Mouse (Mus musculus) retina, embryonic 14.5 days (tissue): Measurements from ENCODE around the gene Cdk19.
"Not testable (repeated sequence)": the region's sequence is repeated elsewhere in the genome, so short reads cannot be mapped to it uniquely, and the experiment has no call there.

Source experiments
- DNase-seq: peaks from one replicate; pipeline ENCODE4 v3.0.0-alpha.2; 2015; ENCODE audit warnings: low spot score

The Cdk19 gene

DNA sequence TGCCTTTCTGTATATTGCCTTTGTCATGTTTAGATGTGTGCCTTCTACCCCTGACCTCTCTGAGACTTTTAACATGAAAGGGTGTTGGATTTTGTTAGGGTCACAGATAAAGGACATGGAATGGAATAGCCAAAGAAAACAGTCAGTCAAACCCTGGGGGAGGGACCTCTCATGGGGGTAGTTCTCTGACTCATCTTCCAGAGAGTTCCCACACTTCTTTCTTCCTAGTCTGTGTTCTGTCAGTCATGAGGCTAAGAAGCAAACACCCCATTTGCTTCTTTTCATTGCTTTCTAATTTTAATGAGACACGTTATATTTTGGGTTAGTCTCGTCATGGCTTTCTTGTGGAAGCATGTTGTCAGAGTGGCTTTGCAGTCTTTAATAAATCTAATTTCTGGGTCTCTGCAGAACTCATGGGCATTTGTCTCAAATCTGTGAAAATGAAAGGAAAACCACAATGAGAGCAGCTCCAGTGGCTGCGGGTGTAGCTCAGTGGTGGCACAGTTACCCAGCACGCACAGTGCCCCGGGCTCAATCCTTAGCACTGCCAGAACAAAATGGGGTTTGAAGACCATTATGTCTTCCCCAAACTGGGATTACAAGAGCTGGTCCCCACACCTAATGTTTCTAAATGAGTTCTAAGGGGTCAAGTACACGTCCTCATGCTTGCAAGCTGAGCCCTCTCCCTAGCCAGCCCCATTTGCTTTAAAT, 149.9 kb downstream of the Cdk19 start:
- no peak for DNase-seq

DNA sequence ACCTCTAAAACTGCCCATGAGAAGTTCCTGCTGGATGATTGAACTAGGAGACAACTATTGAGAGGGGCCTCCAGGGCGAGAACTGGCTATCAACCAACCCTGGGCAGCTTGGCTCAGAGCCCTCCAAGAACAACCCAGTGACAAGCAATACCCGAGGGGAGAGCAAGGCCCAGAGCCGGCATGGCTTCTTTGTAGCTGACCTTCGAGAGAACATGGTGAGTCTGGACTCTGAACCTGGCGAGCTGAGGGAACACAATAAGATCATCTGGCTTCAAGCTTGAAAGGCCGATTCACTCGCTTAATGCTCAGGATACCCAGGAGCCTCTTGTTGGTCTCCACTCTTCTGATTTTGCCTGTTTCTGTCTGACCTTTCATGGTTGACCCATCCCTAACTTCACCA, 151.8 kb downstream of the Cdk19 start:
- DNase-seq: no peak

DNA sequence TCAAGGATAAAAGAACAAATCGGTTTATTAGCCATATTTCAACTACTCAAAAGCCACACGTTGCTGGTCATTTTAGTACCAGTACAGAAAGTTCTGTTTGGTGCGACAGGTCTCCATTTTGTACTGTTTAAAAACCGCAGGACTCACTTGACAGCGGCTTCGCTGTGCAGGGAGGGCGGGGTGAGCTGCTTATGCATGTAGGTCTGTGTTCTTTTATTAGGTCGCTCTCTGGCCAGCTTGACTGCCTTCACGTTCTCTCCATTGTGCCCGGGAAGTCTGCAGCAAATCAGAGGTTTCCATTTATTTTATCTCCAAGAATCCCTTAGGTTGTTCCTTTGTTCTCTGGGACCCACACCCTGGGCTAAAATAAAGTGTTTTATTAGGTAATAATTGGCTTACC, 152.4 kb downstream of the Cdk19 start:
- no peak for DNase-seq

DNA sequence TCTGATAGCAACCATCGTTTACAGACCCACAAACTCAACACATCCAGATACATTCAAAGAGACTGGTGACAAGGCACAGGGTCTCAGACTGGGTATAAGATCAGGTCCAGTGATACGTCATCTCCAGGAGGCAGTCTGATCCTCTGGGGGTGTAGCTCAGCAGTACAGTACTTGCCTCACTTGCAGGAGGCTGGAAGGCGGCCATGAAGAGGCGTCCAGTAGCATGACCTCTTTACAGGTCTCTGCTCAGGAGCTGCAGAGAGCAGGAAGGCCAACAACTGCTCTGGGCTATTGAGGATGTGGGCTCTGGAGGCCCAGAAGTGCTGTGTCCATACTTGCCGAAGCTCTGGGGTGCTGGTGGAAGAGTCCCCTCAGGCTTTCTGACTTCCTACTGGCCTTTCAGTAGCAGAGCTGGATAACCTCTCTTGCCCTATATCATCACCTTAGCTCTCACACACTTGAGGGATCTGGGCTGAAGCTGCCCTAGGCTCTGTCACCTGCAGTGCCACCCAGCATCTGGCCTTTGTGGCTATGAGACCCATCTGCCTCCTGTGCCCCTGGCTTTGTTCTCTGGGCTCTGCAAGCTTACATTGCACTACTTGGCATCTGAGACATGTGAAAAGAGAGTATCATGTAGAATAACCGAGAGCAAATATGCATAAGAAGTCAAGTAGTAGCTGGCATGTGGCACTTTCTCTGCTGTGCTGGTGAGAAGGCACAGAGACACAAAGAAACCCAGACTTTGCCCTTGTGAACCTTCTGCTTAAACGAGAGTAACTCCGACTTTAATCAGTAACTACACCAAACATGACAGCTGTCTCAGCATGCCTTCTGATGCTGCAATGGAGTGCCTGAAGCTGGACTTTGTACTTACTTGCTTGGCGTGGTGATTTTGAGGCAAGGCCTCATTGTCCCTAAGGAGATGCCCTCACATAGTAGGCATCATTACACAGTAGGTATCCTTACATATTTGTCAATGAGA, 155.1 kb downstream of the Cdk19 start:
- no peak for DNase-seq

DNA sequence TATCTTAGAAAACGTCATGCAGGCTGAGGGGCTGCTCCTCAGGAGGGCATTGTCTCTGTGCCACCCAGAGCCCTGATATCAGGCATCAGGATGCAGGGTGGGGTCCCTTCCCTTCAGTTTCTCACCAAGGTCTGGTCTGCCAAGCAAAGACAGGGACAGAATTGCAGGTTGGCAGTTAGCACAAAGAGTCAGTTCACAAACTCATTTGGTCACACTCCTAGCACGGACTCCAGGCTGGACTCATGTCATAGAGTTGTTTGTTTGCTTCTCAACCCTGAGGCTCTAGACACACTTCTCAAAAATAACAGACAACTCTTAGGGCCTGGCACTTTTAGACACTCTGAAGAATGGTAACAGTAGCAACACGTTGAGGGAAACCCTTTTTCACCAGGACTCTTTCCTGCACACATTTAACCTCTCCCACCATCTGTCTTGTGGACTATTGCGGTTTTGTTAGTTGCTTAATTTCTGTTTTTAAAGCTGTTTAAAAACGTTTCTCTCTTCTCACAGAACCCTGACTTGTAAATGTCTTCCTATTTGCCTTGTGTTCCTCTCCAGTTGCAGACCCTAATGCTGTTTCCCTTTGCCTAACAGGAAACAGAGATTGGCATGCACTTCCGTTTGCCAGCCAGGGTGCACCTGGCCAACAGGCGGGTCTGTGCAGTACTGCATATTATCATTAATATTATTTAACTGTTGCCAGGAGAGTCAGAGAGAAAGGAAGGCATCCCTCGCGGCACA, 158.1 kb downstream of the Cdk19 start:
- DNase-seq: no peak

DNA sequence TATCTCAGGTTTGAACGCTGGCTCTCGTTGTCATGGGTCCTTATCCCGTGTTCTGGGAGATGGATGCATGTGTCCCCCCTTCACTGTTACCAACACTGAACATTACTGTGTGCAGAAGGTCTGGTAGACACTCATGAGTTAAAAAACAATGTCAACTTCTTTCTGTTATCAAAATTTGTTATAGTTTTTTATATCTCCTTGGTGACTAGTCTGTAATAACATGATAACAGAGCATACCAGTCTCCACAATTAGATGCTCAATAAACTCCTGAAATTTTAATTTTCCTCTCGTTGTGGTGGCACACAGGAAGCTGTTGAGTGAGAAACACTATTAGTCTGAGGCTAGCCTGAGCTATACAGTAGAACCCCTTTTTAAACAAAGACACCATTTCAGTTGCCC, 159.1 kb downstream of the Cdk19 start:
- no peak for DNase-seq

DNA sequence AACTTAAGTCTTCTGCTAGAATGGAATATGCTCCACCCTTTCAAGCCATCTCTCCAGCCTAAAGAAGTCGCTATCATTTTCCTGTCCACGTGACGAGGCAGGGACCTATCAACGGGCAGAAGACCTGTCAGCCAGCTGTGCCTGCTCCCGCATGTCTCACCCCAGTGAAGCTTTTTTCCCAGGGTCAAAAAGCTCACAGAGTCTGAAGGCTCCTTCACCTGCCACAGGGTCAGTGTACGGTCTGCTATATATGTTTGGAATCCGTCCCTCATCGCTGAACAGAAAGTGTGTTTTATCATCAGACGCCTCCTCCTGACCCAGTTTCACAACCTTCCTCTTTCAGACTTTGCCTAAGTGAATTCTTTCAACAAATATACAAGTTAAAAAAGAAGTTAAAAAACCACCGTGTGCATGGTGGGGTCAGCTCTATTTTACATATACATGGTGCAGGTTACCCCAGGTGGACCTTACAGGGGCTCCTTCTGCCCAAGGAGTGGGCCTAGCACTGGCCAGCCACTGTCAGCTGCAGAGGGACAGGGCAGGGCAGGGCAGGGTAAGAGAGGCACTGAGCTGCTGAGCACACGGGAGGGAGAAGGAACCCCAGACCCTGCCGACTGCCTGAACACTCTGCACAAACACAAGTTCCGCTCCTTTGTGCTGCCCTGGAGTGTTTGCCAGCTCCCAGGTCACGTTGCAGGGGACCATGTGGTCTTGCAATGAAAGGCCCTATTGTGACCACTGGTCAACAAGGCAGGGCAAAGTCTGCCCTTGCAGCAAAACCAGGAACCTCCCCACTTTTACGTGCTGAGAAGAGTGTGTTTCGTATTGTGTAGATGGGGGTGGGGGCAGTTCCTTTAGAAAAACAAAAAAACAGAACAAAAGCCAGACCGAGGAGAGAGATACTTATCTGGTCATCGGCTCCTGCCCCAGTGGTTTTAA, 160.2 kb downstream of the Cdk19 start:
- DNase-seq: peak; percentile 22

DNA sequence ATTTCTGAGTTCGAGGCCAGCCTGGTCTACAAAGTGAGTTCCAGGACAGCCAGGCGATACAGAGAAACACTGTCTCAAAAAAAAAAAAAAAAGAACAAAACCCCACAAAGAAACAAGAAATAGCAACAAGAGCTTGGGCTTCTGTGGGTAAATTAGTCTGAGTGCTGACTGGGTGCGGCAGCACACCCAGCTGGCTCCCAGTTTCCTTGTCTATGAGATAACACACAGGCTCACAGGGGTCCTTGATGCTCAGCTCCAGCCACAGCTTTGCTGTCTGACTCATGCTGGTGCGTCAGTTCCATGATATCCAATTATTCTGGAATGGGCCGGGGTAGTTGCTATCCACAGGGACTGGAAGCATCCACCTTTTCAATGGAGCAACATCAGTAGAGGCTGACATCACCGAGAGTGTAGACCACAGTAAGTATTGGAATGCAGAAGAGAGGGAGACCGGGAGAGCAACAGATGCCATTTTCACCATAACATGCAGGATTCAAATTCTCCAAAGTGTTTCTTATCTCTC, 161.4 kb downstream of the Cdk19 start:
- DNase-seq: no peak

DNA sequence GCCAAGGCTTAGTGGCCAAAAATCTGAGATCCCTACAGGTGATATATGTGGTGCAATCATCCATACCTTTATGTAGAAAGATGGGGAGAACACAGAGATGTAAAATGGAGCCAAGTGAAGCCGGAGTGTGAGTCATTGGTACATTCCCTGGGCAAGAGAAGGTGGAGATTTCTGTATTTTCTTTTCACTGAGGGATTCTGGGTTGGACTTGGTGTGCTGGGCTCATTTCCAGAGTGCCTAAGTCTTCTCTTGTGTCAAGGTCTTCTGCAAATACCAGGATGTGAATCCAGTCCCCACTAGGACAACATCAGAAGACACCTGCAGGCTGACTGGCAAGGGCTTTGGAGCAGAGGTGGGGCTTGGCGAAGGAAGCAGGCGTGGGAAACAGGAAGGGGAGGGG, 163.4 kb downstream of the Cdk19 start:
- DNase-seq: no peak

DNA sequence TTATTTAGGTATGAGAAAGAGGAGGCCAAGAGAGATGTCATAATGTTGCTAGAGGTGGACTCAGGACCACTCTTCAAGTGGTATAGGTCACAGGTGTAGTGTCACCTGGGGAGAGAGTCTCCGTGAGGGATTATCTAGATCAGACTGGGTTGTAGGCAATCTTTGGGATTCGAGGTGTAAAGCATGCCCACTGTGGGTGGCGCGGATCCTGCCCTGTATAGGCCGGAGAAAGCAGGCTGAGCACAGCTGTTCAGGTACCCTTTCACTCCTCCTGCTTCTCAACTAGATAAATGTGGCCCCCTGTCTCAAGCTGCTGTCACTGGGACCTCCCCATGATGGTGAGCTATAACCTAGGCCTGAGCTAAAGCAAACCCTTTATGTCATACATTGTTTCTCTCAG, 171.0 kb downstream of the Cdk19 start:
- DNase-seq: no peak

DNA sequence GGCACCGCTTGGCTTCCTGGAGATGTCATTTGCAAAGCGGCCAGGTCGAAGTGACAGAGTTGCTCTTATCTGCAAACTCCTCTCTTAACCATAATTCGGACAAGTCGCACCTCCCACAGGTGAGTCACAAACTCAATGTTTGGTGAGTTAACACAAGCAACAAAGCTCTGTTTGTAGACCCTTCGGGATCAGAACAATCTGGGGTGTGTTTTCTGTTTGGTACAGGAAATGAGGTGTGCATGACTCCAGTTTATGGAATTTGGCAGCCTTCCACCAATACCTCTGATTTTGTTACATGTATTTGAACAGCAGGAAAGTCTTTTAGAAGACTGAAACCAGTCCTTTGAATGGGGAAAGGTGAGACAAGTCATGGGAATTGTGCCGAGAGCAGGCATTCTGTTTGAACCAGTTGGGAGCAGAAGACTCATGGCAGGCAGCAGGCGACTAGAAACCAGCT, 171.9 kb downstream of the Cdk19 start:
- DNase-seq: no peak

DNA sequence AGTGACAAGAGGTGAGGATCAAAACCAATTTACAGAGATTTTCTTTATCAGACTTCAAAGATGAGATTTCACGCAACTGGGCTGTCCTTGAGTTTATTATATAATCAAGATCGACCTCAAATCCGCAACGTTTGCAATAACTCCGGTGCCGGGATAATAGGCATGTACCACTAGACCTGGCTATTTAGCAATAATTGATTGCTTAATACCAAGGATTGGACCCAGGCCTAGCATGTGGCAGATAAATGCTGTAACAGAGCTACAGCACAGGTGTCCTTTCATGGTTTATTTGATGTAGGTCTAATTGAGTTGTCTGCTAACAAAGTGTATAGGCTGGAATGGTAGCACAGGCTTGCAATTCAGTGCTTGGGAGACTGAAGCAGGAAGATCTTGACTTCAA, 172.8 kb downstream of the Cdk19 start:
- DNase-seq: no peak

DNA sequence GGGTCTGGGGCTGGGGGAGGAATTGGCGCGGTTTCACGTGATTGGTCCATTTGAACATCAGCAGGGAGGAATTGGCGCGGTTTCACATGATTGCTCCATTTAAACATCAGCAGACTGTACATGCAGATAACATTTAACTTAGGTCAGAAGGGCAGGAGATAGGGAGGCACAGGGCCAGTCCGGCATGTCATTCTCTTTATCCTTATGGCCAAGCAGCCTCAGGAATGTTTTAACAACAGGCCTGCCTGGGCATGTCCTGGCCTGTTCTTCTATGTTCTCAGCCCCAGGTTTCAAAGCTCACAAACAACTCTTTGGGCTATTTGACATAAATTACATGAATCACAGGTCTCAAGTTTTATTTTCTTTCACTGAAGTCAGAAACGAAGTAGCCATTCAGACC, 173.6 kb downstream of the Cdk19 start:
- DNase-seq: not testable (repeated sequence)

DNA sequence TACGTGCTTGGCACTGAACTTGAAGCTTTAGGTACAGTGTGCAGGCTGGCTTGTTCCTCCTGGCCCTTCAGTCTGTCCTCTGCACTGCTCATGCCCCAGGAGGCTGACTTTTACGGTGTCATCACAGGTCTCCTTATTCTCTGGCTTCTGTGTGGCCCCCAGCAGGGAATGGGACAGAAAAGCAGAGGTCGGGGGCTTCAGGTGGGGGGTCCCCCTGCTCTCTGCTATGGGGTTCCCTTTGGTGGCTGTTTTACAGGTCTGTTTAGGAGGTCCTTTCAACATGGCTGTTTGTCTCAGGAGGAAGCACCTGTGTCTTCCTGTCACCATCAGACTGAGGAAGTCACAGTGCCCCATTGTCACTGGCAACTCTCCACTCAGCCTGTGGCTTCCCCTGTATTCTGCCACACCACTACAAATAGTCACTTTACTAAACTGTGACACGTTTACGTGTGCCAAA, 175.9 kb downstream of the Cdk19 start:
- DNase-seq: no peak

DNA sequence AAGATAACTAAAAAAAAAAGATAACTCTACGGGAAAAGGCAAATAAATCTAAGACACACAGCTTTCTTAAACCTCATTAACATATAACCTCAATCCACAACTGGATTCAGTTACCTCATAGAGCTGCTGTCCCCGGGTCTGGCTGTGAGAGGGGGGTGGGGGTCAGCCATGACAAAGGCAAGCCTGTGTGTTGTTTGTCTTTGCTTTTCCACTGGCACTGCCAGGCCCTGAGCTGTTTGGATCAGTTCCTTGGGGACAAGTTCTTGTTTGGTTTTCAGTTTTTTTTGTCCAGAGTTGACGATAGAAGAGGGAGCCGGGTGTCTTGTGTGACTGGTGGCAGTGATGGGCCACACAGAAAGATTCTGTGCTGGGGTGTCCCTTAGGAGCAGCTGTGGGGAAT, 177.1 kb downstream of the Cdk19 start:
- DNase-seq: no peak

DNA sequence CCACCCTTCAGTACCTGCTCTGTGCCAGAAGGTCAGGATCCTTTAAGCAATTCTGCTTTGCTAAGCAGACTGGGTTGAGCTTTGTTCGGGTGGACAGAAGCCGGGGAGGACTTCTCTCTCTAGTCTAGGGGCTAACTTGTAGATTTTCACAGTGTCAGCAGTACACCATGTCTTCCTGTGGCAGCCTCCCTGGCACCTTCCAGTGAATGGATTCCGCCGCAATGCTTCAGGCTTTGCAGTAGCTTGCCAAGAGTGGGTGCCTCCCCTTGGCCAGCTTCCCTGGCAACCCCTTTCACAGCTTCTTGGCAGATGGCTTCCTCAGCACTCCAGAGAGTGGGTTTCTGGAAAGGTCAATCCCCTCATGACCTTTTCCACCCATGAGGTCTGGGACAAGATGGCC, 180.2 kb downstream of the Cdk19 start:
- DNase-seq: no peak

DNA sequence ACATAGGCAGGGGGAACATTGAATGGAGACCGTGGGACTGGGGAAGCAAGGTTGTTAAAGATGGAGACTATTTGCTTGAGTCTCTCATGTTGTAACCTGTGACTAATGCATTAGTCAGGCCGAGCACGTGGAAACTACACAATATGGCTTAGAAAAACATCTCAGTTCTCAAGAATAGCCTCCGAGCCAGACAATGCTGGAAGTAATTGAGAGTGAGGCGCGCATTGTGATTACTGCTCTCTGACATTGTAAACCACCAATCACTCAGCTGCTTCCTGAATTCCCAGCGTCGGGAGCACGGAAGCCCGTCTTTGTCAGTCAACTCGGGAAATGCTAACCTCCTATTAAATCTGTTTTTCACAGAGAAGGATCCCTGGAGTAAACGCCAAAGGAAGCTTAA, 182.2 kb downstream of the Cdk19 start:
- DNase-seq: no peak

DNA sequence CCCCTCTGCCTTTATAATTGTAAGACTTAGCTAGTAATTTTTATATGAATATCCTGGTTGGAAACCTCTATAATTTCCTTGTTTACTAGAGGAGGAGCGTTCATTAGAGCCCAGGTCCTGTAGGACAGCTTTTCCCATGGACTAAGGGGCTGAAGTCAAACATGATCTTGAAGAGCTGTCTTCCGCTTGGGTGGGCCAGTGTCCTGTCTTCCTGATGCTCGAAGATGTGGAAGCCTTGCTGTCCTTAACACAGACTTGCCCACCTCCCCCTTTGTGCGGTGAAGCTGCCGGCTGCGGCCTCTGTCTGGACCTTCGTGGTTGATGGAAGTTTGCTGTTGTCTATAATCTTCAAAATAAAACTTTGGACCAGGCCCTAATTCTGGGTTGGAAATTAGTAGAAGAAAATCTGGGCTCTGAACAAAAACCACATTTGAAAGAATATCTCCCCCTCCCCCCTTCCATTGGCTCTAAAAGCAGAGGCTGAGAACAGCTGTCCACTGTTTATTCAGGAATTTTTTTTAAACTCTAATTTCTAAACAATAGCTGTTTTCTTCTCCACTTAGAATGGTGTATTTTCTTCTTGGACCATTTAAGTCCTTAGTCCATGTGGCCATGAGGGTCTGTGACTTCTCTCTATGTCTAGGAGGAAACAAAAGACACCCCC, 184.1 kb downstream of the Cdk19 start:
- no peak for DNase-seq

DNA sequence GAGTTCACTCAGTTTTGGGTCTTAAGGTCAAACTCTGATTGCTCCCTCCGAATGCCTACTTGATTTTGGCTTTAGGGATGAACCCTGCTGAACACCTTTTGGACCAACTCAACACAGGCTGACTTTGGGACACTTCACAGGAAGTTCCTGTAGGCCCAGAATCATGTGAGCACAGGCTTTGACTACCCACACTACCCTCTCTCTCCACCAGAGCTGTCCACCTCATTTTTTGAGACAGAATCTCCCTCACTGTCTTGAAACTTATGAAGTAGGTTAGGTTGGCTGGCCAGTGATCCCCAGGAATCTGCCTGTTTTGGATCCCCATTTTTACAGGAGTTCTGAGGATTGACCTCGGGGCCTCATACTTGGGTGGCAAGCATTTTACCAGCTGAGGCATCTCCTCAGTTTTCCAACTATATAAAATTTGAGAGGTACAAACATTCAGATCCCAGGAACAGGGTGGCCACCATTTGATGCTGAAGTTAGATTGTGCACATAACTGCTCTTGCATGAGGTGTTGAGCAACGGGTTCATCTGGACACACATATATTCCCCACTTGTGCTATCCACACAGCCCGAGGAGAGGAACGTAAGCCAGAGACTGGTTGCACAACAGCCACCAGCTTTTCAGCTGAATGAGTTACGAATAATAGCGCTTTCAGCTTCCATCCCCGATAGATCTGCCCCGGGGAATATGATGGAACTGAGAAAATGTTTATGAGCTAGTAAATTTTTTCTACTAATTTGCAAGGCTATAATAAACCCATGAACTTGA, 184.9 kb downstream of the Cdk19 start:
- no peak for DNase-seq

DNA sequence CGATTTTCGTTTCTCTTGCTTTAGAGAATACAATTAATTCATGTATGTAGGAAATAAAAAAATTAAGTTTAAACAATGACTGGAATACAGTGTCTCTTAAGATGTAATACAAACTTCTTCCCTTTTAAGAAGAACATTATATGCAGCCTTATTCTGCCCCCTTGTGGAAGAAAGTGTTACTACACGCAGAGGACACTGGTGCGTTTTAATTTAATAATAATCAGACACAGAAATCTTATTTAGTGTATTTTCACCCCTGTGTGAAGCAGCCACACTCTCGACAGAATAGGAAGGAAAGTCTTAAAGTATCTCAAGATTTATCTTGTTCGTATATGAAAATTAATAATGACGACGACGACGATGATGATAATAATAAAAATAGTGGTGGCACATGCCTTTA, 185.6 kb downstream of the Cdk19 start:
- peak; percentile 86 for DNase-seq
